Mouse (Mus musculus) gastrocnemius, adult 2 months (tissue): ENCODE data around the gene Mxra7. TPM values are rescaled to one million over a fixed set of nuclear protein-coding genes. Genes with fewer than 3 reads are reported as not detected.

Source experiments
- DNase-seq: peaks from one replicate; pipeline ENCODE4 v3.0.0; 2022
- H3K27ac ChIP-seq: fragments of 200-600 bp; 2 replicates; pipeline ENCODE4 v1.8.1; 2022; ENCODE audit warnings: mild to moderate bottlenecking
- H3K4me3 ChIP-seq: fragments of 200-600 bp; 2 replicates; pipeline ENCODE4 v1.8.1; 2022; ENCODE audit warnings: mild to moderate bottlenecking, moderate library complexity
- CTCF ChIP-seq: fragments of 200-600 bp; IDR thresholded peaks from 2 replicates; pipeline ENCODE4 v1.8.1; 2022; ENCODE audit warnings: antibody characterized with exemption, mild to moderate bottlenecking, moderate library complexity
- intact Hi-C: fragments of 180-260 bp; cut with DNase I; formaldehyde crosslinking; loops from one replicate; pipeline ENCODE4 v1.15.1; 2025
- total RNA-seq, 2 experiments: library from RNA; stranded (reverse); gene quantifications; 2 replicates each; pipeline ENCODE4 v1.2.3; 2021

The Mxra7 gene
- total RNA-seq, 2 experiments from 2014 or later, result 6.7 to 12.7 TPM

DNA sequence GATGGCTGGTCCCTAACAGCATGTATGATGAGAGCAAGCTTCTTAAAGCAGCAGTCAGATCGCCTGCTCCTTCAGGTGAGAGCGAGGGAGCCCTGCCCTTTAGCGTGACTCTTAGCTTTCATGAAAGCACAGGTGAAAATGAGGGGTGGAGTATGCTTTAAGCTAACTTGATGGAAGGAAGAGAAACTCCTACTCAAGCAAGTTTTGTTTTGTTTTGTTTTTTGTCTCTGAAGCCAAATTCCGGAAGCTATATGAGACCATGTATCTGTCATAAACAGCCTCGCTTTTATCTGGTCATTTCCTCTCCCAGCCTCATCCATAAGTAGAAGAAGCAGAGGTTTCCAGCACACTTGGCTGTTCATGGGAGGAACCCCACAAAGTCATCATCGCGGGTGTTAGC, 52.4 kb downstream of the Mxra7 start, which contains the start of gene St6galnac1:
St6galnac1 (minus strand) TSS at position 101 of the 400 bp plus-strand sequence.
- TF ChIP-seq CTCF, result no peak
- no peak within 1 kb of the TSS for H3K27ac ChIP-seq
- intact Hi-C loops, result loop anchor here (2.0 kb wide), 1 partner anchor 25 kb away; no protein-coding TSS in a partner anchor
- no peak within 1 kb of the TSS for H3K4me3 ChIP-seq
- DNase-seq, result no peak

GRCm38 (mm10) chr11:116773205-116773604, 54.6 kb downstream of the Mxra7 start:
- no peak for TF ChIP-seq CTCF
- no peak overlapping the region for H3K4me3 ChIP-seq
- peak; percentile 4 for DNase-seq
- intact Hi-C loops, result no loop called here
- H3K27ac ChIP-seq, result no peak overlapping the region

GRCm38 (mm10) chr11:116769873-116770272, 58.0 kb downstream of the Mxra7 start:
- intact Hi-C loops, result no loop called here
- no peak for TF ChIP-seq CTCF
- DNase-seq, result no peak
- no peak overlapping the region for H3K27ac ChIP-seq
- H3K4me3 ChIP-seq, result no peak overlapping the region

- Histone ChIP-seq H3K27ac (no peak overlapping the region), H3K4me3 (no peak overlapping the region)
- intact Hi-C loops, result no loop called here
- DNase-seq, result no peak
- TF ChIP-seq CTCF, result no peak
Observed at GRCm38 (mm10) chr11:116764946-116765345, 62.9 kb downstream of the Mxra7 start.

DNA sequence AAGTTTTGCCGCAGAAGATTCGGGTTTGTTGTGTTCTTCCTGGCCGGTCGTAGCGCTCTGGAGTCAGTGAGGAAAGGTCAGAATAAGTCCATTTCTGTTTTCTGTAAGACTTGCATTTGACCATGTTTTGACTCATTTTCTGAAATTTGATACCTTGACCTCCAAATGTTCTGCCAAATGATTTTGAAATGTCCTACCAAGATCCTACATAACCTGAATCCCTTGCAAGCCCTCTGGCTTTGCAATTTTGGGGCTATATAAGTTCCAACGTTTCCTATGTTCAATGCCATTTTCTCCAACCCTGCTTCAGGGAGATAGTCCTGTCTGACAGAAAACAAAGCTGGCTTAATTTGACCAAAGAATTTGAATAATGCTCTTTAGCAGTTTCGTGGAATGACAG, 63.5 kb downstream of the Mxra7 start:
- no peak for TF ChIP-seq CTCF
- no peak overlapping the region for H3K4me3 ChIP-seq
- intact Hi-C loops, result no loop called here
- DNase-seq, result no peak
- H3K27ac ChIP-seq, result no peak overlapping the region

GRCm38 (mm10) chr11:116755191-116755590, 72.7 kb downstream of the Mxra7 start:
- no peak overlapping the region for H3K27ac ChIP-seq
- H3K4me3 ChIP-seq, result no peak overlapping the region
- no peak for DNase-seq
- intact Hi-C loops, result no loop called here
- no peak for TF ChIP-seq CTCF

- intact Hi-C loops, result no loop called here
- no peak for TF ChIP-seq CTCF
- DNase-seq, result peak; percentile 24
- Histone ChIP-seq H3K4me3 (no peak overlapping the region), H3K27ac (peak overlapping the region; percentile 64)
Observed at GRCm38 (mm10) chr11:116753674-116754470, 74.0 kb downstream of the Mxra7 start.

Other genes with a start within 250 kb of the Mxra7 start
- gene Ube2o, start 246.6 kb downstream of the Mxra7 start, total RNA-seq, result 10 to 100 TPM; 19.4 to 22.9 TPM
- not detected for gene Aanat, start 241.6 kb downstream of the Mxra7 start, total RNA-seq
- 10 to 100 TPM; 11.6 to 14.4 TPM for gene Rhbdf2, start 201.0 kb downstream of the Mxra7 start, total RNA-seq
- 1 to 10 TPM in 1 of 2 experiments, not detected in 1; 1.0 TPM for gene Prcd, start 174.5 kb downstream of the Mxra7 start, total RNA-seq
- gene Cygb, start 173.7 kb downstream of the Mxra7 start, total RNA-seq, result 10 to 100 TPM in 1 of 2 experiments, 1 to 10 TPM in 1; 9.6 to 14.7 TPM
- not detected for gene St6galnac1, start 52.5 kb downstream of the Mxra7 start, total RNA-seq
- 10 to 100 TPM; 35.4 to 42.9 TPM for gene Mettl23, start 15.2 kb upstream of the Mxra7 start, total RNA-seq
- 10 to 100 TPM; 21.7 to 30.4 TPM for gene Jmjd6, start 15.4 kb upstream of the Mxra7 start, total RNA-seq
- 10 to 100 TPM; 21.5 to 23.9 TPM for gene Mfsd11, start 24.4 kb upstream of the Mxra7 start, total RNA-seq
- gene Srsf2, start 25.0 kb upstream of the Mxra7 start, total RNA-seq, result 10 to 100 TPM; 81.8 to 84.8 TPM
- gene Mgat5b, start 90.8 kb upstream of the Mxra7 start, total RNA-seq, result not detected